Mouse (Mus musculus) cerebellum, adult 2 months (tissue): ENCODE measurements at regions not wholly inside any gene's neighbourhood (a gene's known extent, or its start where the extent isn't known, plus 50 kb on each side); places are given as distances from the start of the nearest gene placed in this dataset.

ENCODE experiments used
- CTCF ChIP-seq: fragments of 200-500 bp; IDR thresholded peaks from 2 replicates; pipeline ENCODE4 v1.5.1; 2011; ENCODE audit warnings: low read depth, mild to moderate bottlenecking, control low read depth, low read length, moderate library complexity, borderline replicate concordance; ENCODE audit not compliant: insufficient read depth
- POLR2A ChIP-seq: fragments of 200-500 bp; IDR thresholded peaks from 2 replicates; pipeline ENCODE4 v1.6.1; 2011; ENCODE audit warnings: low read length, control low read depth, borderline replicate concordance; ENCODE audit not compliant: insufficient read depth

GRCm38 (mm10) chr11:21024111-21024510 is 67.0 kb upstream of the Peli1 start:
- TF ChIP-seq CTCF (no peak), POLR2A (no peak)
